Mouse (Mus musculus) ovary, adult 18-20 months (tissue): ENCODE data around the gene Fbxw8.

Source experiments
- DNase-seq: peaks from one replicate; pipeline ENCODE4 v3.0.0; 2022; ENCODE audit warnings: low spot score, mixed read lengths

The Fbxw8 gene

GRCm38 (mm10) chr5:118106667-118107066 lies 48.6 kb downstream of the Fbxw8 start:
- no peak for DNase-seq

DNA sequence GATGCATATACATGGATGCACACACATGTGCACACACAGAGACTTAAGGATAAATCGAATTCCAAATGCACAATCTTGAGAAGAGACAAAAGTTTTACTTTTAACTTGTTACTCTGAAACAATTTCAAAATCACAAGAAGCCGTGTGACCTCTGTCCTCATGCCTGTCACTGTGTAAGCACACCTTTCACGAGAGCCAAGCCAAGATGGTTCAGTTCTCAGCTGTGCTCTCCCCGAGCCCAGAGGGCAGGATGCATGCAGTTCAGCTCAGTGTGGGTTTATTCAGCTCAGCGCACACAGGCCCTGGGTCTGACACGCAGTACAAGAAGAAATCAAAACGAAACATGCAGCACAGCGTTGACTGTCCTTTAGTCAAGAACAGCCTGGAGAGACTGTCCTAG lies 49.7 kb downstream of the Fbxw8 start:
- DNase-seq = no peak

- no peak for DNase-seq
Observed at GRCm38 (mm10) chr5:118099870-118100478, 55.3 kb downstream of the Fbxw8 start.

DNA sequence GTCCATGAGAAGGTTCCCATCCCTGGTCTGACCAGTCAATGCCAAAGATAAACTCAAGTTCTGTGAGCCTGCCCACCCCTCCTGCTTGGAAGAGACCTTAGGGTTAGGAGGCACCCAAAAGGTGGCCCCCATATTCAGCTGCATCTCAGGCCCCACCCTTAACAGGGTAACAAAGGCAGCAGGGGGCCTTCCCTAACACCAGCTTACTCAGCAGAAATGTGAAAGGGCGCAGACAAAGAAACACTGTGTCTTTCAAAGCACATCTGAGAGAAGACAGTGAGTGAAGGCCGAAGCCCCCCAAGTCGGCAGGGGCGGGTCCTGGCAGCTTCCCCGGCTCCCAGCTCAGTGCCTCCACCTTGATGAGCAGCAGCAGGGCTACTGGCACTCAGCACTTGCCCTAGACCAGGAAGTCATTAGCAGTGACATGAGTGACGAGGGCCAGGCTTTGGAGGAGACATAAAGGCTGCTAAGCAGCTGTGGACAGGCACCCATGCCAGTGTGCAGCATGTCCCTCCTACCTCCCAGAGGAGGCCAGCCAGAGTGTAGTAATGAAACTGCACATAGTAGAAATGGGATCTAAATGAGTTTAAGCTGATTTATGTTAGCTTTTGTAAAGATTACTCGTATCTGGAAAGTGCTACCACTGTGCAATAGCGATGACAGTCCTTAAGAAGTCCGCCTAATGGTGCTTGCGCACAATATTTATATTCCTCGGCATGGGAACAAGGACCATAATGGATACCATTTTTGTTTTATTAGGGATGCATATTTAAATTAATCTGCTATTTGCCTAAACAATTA lies 56.0 kb downstream of the Fbxw8 start:
- DNase-seq = no peak

GRCm38 (mm10) chr5:118096317-118096716 lies 58.9 kb downstream of the Fbxw8 start:
- no peak for DNase-seq

- no peak for DNase-seq
Observed at GRCm38 (mm10) chr5:118095849-118096248, 59.4 kb downstream of the Fbxw8 start.

DNA sequence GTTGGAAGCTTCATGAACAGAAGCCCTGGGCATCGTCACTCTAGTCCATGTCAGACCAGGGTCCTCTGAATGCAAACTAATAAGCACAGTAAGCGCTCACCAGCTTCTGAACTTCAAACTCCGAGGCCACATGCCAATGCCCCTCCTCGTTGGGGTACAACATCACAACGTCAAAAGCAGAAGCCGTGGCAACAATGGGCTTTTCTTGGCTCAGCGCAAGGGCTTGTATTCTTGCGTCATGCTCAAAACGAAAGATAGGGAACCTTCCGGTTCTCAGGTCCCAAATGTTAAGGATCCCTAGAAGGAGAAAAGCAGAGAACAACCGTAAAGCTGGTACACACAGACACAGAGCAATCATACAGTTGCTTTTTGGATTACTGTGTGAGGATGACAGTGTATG lies 59.8 kb downstream of the Fbxw8 start:
- DNase-seq = no peak

DNA sequence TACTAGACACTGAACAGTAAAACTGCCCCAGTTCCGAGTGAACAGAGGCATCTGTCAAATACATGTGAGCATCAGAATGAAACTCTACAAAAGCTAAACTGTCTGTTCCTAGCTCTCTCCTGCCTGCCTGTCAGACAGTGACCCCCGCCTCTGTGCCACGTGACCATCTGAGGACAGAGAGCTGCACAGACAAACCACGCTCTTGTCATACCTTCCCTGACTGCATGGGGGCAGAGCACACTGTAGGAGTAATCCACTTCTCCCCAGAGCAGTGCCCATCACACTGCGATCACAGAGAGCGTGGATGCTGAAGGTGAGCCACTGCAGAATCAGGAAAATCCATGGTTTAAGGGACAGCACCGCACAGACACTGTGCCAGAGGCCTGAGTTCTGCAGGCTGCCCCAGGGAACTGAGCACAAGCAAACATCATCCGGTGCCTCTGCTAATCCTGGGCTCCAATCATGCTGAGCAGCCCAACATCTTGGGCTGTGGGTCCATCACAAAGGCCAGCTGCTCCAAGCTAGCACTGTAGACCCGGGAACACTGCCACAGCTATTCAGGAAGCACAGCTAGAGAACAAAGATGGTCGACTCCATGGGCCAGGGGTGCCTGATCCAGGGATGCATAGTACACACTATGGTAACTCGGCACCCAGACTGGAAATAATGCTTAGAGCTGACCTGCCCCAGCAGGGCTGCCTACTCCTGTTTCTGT lies 61.8 kb downstream of the Fbxw8 start:
- DNase-seq = no peak

DNA sequence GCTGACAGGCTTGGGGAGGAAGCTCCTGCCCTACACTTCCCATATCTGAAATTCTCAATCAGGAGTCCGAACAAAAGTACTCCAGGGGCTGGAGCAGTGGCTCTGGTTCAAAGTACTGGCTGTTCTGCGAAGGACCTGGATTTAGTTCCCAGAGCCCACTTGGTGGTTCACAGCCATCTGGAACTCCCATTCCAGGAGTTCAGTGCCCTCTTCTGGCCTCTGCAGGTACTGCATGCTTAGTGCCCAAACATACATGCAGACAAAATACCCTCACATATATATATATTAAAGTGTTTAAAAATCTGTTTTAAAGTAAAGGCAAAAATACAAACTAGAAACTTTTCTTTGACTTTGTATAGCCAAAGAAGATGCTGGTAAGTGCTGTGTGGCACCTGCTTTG lies 64.4 kb downstream of the Fbxw8 start:
- no peak for DNase-seq

DNA sequence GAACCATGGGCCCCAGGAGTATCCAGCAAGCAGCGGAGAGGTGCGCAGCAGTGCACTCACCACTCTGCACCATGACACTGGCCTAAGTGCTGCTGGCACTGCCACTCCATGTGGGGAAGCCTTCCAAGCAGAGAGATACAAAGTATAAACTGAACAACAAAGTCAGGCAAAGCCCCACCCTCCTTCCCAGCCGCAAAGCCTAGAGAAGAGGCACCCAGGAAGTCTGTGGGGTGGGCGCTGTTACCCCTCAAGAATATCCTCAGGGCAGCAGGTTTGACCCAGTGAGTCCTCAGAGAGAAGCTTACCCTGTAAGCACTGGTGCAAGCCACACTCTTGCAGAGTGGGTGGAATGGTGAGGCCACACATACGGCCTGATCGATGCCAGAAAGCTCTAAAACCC lies 65.2 kb downstream of the Fbxw8 start:
- no peak for DNase-seq

DNA sequence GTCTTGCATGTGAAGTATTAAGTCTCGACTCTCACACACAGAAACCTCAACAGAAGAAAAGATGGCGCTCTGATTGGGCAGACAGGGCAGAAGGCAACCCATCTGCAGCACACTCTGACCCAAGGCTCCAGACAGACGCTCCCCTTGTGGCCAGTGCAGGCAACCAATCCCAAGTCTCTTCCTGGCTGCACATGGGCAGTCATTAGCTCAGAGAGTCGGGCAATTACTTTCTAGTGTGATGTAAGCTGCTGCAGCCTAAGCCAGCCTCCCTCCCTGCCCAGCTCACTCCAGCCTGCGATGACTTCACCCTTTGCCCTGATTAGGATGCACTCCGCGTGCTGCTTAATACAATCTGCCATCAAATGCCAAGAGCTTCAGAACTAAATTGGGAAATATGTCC lies 66.2 kb downstream of the Fbxw8 start:
- no peak for DNase-seq

DNA sequence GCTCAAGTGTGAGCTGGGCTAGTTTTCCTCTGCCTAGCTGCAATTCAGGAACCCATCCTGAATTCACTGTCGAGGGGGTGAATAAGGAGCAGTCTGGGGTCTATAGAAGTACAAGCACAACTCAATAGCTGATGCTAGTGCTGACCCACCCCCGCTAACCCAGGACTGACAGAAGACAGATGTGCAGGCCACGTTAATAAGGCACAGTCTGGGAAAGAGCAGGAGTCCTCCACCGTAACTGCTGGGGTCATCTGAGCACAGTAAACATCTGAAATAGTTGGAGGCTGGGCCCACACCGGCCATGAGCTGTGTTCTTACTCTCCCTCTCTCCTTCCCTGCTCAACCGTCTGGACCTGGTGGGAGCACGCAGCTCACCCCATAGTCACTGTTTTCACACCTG lies 68.3 kb downstream of the Fbxw8 start:
- DNase-seq = no peak

DNA sequence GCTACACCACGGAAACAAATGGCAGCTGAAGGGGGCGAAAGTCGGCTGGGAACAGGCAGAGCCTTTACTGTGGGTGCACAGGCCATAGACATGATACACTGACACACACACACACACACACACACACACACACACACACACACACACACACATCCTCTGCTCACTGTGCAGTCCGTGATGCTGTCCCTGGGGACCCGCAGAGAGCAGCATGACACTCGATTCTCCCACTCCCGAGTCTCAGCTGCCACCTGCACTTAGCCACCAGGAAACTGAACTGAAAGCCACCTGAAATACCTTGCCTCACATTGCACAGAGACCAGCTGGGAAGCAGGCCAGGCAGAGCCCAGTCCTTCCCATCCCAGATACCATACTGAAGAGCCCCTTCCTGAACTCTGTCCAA lies 70.0 kb downstream of the Fbxw8 start:
- DNase-seq = no peak

DNA sequence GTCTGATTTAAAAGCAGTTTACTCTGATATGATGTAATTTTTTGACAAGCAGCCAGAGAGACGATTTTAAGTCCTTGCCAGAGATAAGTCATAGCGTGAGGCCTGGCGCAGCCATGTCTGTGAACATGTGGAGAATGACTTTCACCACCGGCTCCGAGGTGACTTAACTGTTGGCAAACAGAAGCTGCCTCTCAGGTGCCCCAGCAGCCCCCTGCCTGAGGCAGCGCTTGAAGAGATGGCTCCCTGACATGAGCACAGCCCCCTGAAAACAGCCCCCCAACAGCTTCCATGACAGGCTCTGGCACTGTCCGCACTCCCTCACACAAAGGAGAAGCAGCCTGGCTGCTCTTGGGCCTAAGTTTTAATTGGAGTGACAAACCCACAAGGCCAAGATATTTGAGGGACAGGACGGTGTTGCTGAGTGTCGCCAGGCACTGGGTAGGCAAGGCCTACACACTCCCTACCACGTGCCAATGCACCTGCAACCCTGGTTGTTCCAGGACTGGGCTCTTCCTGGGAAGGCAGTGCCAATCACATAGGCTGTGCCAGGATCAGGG lies 71.0 kb downstream of the Fbxw8 start:
- no peak for DNase-seq

DNA sequence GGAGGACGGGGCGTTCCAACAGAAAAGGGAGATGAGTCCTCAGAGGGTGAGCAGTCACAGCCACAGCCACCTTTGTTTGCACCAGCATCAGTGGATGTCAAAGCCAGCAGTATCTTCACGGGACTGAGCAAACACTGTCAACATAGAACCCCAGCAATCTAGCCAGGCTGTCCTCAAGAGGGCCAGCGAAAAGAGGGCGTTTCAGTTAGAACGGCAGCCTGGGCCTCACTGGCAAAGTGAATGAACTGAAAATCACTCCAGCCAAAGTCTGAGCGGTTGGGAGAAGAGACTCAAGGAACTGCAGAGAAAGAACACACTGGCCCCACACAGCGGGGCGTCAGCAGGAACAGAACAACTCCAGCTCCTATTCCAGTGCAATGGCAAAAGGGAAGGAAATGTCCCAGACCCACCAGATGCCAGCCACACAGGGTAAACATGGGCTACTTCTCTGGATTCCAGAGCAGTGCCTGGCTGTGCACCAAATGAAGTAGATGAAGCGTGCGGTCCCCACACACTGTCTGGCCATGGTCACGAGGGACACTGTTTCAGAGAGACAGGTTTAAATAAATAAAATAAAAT lies 72.1 kb downstream of the Fbxw8 start:
- no peak for DNase-seq

- no peak for DNase-seq
Observed at GRCm38 (mm10) chr5:118081996-118082395, 73.3 kb downstream of the Fbxw8 start.

DNA sequence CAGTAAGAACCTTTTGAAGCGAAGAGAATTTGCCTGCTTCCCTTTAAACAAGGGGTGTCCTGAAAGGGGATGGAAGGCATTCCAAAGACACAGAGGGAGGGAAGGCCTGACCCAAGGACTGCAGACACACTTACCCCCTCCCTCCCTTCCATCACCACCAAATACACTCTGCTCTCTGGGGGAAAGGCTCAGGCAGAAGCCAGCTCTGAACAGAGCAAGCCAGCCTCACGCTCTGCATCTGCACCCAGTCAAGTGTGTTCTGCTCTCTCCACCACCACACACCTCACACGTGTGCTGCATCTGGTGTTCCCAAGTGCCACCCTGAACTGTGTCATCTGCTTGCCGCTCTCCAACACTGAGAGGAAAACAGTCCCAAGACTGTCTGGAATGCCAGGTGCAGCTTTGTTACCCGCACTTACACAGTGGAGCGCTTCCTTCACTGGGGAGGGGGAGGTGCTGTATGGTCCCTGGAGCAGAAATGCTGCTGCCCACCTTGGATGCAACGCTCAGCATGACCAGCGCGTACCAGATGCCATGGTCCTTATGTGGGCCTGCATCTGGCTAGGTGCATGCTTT lies 73.8 kb downstream of the Fbxw8 start:
- no peak for DNase-seq

- no peak for DNase-seq
Observed at GRCm38 (mm10) chr5:118079839-118080250, 75.4 kb downstream of the Fbxw8 start.

DNA sequence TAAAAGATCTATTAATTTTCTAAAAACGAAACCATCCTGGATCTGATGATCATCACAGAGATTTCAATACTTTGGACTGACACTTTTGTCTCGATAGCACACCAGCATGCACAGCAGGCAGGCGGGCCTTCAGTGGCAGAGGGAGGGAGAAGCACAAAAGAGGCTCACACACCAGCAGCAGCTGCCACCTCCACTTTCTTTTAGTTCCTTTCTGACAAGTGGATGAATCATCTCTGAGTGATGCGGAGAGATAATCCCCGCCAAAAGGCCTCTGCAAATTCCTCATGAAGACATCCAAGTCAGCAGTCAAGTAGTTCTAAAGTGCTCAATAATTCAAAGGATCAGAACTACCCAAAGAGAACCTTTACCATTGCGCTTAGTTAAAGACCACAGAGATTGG lies 75.9 kb downstream of the Fbxw8 start:
- no peak for DNase-seq

DNA sequence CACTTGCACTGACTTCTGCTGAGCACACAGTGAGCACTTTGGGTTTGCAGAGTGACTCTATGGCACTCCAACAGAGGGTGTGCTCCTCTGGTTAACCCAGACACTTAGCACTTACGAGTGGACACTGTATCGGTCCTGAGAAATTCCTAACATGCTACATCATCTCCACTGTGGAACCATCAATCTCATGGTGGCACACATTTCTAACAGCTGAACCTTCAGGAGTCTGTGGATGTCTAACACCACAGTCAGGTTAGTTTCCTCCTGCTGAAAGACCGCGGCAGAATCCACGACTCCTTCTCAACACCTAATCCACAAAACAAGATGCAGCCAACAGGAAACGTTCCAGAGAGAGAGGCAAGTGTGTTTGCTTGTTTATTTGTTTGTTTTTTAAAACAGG lies 76.7 kb downstream of the Fbxw8 start:
- no peak for DNase-seq

DNA sequence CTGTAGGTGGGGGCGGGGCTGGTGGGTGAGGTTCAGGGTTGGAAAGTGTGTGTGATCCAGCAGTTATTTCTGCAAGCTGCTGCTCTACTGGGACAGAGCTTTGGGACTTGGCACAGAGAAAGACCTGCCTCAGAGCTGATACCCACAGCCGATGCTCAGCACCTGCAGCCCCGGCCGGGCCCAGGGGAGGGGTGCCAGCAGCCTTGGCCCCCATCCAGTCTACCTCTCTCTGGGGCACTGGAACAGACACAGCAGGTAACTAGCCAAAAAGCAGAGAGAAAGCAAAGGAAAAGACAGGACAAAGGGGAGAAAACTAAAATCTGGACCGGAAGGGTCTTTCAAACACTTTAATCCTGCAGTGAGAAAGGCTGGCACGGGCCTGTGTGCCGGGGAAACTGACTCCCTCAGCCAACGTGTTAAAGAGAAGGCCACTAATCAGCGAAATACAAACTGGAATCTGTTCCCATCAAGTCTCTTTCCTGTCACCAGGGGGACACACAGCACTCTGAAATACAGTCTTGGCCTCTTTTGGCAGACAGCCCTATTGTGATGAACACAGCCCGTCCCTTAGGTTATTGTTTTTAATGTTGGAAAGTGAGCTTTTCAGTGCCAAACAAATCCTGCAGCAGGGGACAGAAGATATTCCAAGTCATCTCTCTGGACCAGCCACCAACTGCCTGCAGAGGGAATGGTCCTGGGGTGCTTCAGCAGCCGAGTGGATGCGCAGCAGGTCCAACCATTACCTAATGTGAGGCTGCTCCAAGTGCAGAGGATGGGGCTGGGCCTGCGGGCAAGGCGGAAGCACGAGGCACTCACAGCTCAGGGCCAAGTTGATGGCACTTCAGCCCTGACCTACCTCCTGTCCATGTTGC lies 78.3 kb downstream of the Fbxw8 start:
- DNase-seq = no peak
